Mouse (Mus musculus) fat pad, adult 2 months (tissue): Measurements from ENCODE around the gene Gxylt1.
A peak's percentile ranks its signal among the peaks of the same experiment; 100 is the strongest.
"Not testable (repeated sequence)": the region's sequence is repeated elsewhere in the genome, so short reads cannot be mapped to it uniquely, and the experiment has no call there.

Source experiments
- DNase-seq: peaks from one replicate; pipeline ENCODE4 v3.0.0-alpha.2; 2011; ENCODE audit warnings: low read depth, low spot score; ENCODE audit errors: extremely low read depth

Gxylt1 gene

DNA sequence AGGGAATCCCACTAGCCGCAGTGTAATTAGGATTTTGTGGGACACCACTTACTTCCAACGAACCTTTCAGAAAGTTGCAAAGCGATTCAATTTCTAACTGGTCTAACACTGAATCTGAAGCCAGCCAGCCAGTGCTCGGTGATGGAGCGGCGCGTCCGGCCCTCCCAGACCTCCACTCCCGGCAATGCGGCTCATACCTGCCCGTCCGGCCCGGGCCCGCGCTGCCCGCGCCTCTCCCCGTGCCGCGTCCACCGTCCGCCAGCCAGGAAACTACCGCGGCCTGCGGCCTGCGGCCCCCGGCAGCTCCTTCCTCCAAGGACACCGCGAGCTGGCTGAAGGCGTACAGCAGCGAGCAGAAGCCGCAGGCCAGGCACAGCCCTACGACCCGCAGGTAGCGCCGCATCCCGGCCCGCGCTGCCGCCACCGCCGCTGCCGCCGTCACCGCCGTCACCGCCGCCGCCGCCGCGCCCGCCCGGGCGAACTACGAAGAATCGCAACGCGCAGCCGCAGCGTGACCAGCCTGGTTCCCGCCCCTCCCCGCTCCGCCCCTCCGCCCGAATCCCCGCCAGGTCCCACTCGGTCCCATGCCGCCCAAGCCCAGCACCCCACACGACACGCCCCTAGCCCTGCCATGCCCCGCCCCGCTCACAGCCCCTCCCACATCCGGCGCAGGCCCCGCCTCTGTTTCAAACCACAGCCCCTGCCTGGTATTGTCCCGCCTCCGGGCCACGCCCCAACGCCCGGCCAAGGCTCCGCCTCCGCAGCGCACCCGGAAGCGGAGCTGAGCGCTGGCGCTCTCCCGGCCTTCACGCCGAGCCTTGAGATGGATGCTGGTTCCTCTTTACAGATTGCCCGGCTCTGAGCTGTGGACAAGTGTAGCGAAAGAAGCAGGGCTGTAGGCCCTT is at the start of gene Gxylt1:
Gene Gxylt1 (minus strand): TSS at position 501 of the 905 bp plus-strand sequence.
- peak; percentile 28 for DNase-seq

DNA sequence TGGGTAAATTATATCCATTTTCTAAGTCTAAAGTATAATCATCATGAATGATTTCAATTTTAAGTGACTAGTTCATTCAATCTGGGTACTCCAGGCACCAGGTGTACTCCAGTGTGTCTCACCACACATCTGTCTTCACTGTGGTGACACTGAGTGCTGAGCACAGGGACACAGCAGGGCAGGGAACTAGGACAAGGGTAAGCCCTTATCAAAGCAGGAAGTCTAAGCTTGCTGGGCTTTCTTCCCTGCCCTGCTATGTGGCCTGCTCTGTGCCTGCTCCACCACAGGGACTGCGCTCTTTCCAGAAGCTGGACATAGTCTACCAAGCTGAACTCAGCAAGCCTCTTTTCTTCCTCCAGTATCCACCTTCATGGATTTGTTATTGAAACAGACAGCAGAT is 43.8 kb upstream of the Gxylt1 start:
- no peak for DNase-seq

DNA sequence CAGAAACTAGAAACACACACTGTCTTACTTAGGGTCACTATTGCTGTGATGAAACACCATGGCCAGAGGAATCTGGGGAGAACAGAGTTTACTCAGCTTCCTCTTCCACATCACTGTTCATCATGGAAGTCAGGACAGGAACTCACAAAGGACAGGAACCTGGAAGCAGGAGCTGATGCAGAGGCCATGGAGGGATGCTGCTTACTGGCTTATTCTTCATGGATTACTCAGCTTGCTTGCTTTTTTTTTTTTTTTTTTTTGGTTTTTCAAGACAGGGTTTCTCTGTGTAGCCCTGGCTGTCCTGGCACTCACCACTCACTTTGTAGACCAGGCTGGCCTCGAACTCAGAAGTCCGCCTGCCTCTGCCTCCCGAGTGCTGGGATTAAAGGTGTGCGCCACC is 35.3 kb upstream of the Gxylt1 start:
- not testable (repeated sequence) for DNase-seq

DNA sequence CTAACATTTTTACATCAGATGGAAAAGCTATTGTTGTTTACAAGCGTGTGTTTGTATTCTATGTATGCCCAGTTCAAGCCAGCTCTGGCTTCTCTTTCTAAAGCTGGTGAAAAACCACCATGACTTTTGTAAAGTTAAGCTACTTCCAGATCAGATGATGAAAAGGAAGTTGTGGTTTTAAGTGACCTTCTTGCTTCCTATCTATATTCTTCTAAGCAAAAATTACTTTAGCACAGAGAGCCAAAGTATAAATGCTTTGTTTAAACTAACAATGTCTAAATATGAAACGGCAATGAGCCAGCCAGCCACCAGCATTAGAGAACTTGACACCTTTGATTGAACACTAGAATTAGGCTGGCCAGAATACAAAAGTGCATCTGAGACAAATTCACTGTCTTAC is 23.2 kb upstream of the Gxylt1 start:
- DNase-seq = no peak

DNA sequence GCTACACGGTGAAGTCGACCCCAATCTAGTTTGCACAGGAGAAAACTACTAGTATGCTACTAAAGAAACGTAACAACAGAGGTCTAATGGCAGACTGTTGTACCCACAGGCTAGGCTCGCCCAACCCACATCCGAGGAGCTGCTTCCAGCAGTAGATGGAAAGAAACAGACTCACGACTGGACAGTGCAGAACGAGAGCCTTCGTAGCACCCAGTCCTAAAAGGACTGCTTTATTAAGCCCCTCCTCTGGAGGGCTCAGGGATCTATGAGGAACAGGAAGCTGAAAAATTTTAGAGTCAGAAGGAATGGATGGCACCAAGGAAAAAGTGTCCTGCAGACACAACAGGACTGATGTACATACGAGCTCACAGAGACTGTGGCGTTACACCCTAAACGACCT is 19.5 kb upstream of the Gxylt1 start:
- DNase-seq = no peak

DNA sequence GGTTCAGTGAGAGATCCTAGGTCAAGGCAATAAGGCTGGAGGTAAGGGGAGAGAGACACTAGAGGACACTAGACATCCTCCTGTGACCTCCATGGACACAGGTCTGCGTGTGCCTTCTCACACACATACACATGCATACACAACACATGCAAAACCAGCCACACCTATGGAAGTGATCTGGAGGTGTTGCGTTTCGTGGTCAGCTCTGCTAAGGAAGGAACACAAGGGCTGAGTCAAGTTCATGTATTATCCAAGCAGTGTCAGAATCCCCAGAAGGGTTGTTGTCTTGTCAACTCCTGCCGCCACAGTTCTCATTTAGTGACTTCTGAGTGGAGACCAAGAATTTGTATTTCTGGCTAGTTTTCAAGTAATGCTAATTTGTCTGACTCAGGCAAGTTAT is 13.3 kb upstream of the Gxylt1 start:
- no peak for DNase-seq

DNA sequence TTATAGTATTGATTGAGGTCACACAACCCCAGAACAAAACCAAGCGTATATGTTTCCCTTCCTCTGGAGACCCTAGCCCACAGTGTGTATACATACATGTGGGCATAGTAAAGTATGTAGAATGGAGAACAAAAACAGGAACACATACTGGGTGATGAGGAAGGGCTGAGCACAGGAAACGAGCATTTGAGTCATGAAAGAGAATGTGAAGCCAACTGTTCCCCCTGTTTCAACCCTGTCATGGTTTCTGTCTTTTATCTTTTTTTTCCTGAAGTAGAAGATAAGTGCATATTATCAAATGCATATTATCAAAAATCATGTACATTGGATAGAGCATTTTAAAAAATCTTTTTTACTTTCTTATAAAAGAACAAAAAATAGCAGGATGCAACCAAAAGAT is 12.6 kb upstream of the Gxylt1 start:
- no peak for DNase-seq

DNA sequence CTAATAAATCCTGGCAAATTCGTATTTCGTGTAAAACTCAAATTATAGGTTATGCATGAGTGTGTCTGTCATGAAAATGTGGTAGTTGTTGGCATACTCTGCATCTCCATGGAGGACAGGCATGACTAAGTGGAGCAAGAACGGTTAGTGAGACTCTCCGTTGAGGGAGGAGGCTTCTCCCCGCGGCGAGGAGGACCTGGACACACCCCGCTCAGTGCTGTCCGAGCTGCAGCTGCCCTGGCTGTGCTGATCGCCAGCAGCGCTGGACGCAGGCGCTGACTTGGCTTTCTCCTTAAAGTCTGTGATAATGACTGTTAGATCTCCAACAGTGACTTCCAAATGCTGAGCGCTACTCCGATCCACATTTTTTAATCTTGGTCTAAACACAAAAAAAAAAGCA is 10.3 kb upstream of the Gxylt1 start:
- DNase-seq = no peak

DNA sequence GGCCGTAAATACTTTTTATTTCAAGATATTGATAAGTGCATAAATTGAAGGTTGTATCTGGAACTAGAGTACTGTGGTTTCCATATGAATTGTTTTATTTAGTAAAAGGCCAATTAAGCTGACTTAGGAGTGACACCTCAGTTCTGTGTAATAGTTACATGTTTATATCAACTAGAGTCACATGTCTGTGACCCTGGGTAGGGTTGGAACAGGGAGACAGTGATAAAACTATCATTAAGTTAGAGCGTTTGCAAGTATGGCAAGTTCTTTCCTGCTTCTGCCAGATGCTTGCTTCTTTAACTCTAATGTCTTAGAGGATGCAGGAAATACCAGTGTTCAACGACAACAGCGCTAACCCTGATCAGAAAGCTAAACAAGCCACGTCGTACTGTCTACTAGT is 9.3 kb upstream of the Gxylt1 start:
- DNase-seq = no peak

DNA sequence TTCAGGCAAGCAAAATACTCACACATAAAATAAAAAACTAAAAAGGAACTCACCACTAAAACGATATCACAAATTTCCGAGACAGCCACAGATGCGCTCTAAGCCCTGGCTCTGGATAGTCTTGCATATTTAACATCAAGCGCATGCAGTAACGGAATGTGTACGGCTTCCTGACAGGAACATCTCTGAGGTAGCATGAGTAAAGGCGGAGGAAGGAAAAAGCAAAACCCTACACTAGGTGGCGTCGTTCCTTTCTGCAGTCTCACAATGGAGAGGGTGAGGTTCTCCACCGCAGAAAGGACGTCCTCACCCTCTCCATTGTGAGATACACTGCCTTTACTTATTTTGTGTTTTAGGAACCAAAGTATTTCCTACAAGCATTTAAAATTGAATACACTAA is 8.4 kb upstream of the Gxylt1 start:
- DNase-seq = no peak

DNA sequence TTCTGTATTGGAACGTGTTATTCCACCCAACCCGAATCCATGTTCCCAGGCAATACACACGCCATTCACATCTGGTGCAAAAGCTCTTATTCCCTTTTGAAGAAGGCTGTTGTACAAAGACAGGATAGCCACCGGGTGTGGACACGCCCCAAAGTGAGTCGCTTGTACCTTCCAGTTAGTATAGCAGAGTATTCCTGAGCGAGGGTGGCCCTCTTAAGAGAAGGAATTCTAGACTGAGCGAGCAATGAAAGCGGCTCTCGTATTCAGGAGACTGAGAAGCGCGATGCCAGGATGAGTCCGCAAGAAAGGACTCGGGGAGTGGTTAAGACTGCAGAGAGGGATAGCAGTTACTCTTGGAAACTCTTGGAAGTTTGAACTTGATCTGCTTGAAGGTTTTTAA is 1.3 kb upstream of the Gxylt1 start:
- DNase-seq = no peak

DNA sequence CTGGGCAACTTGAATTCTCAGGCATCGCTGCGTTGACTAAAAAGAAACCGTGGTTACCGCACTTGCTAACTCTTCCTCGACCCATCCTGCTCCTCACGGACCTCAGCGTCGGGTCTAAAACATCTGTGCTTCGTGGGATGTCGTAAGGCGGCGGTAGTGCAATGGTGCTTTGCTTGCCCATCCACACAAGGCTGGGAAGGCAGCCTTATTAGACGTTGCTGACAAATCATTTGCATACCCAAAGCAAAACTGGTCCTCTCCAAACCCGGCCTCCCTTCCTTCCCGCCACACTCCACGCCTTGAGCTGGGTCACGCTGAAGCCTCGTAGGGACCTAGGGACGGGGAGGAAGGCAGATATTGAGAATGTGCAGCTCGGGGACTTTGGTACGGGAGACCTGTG is 644 bp upstream of the Gxylt1 start:
- DNase-seq = no peak

DNA sequence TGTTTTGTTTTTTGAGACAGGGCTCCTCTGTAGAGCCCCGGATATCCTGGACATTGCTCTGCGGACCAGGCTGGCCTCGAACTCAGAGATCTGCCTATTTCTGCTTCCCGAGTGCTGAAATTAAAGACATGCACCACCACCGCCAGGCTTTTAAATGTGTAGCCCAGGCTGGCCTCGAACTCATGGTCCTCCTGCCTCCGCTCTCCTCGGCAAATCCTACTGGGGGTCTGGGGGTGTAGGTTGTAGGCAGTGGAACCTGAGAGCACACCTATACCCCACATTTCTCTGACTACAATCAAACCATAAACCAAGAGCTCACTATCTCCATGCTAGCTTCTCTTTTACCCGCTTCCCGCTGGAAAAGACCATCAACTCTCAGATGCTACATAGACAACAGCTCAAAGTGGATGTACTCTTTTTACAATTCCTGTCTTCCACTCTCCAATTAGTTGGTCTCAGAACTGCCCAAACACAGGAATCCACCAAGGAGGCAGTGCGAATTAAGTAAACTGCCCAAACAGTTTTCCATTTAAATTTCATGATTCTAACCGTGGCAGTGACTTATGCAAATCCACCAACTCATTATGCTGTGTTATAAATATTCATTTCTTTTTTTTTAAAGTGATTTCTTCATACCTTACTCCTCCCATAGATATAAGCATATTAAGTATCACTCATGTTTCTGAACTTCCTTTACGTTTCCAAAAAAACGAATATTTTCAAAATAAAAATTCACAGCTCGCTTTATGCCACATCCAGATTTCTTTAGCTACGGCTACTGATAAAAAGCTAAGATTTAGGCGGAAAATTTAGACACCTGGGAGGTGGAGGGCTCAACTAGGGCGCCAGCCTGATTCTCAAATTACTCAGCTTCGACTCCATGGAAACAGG is 946 bp downstream of the Gxylt1 start:
- DNase-seq = no peak

DNA sequence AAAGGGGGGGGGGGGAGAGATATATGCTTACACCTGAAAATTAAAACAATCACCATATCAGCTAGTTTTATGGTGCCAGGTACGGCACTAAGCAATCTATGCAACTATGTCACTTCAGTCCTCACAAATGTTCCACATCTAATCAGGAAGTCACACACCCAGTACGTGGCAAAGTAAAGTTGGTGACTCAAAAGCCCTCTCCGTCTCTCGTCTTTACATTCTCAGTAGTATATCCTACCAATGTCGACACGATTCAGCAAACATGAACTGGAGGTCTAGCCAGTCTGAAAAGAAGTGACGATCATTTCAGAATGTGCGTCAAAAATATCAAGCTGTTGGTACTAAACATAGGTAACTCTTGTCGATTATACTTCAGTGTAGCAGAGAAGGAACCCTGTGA is 2.0 kb downstream of the Gxylt1 start:
- DNase-seq = no peak

DNA sequence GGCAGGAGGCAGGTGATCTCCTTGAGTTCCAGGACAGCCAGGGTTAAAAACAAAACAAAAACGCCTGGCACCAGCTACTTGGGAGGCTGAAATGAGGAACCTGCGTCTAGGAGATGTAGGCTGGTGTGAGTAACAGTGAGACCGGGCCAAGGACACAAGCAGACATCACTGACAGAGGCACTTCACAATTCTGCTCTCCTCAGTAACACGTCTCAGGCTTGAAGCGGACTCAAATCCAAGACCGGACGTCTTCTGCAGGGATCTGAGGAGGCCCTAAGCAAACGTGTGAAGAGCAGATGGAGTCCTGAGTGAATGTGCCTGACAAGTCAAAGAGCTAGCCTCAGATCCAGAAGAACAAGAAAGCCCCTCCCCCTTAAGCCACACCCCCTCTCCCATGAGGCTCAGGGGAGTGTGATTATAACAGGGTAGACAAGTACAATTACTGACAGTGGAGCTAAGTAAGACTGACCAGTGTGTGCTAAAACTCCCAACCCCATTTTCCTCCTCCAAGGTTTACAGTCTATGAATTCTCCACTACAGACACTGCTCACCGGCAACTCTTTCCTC is 4.6 kb downstream of the Gxylt1 start:
- no peak for DNase-seq

DNA sequence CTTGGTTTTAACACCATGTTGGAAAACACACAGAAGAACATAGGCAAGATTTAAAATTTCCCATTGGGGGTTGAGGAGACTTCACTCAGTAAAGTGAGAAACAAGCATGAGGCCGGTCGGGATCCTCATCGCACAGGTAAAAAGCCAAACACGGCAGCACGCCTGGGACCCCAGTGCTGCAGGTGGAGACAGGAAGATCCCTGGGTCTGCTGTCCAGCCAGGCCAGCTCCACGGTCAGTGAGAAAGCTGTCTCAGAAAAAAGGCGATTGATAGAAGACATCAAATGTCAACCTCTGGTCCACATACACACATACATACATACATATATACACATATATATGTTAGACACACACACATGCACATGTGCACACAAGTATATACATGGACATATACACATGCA is 5.4 kb downstream of the Gxylt1 start:
- no peak for DNase-seq

DNA sequence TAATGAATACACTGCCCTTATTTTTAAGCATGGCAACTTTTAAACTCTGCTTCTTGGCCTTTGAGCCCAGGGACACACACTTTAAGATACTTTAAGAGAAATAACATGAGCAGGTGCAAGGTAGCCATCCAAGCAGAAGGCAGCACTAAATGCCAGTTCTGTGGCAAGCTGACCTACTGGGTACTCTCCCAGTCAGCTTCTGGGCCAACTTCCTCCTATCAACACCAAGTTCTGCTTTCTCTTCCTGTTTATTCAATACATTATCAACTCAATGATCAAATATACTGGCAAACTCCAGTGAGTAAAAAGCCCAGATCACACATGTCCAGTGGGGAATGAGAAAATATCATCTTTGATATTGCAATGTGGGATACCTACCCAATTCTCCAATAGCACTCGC is 7.0 kb downstream of the Gxylt1 start:
- no peak for DNase-seq

DNA sequence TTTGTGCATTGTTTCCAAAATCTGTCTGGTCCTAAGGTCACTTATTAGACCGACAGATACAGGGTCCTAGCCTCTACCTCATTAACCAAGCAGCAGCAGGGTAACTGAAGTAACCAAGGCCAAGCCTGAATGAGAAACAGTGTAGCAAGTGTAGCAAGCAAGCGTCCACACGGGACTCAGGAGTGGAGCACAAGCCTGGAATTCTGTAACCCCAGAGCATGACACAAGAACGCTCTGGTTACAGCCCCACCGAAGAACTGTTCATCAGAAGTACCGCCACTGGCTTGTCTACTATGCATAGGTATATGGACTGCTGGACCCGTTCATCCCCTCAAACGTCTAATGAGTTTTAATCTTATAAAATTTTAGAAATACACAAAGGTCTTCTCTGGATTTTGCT is 7.5 kb downstream of the Gxylt1 start:
- DNase-seq = no peak

DNA sequence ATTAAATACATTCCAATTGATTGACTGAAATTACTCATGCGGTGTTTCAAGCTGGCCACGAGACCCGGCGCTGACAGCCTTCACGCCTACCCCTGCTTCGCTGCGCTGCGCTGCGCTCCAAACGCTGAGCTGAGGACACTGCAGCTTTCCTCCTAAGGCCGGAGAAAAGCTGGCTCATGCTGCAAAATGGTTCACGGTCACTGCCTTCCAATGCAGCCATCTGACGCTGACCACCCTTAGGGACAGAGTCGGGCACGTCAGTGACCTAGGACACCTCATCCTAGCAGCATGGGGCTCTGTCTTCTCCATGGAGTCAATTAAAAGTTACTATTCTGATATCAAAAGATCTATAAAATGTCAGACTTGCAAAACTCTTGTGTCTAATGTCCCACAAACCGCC is 8.6 kb downstream of the Gxylt1 start:
- DNase-seq = no peak

DNA sequence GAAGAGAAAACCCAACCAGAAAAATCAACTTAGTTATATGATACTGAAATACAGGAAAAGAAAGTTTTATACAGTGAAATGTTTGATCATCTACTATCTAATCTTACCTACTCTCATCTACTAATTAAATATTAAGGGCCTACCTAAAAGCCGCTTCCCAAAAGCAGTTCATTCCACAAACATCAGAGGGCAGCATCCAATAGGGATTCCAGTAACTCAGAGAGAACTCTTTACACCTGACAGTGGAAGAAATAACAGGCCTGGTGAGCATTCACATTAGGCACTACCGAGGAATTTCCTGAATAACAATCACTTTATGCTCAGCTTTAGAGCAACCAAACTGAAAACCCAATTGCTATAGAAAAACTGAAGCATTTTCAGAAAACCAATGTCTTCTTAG is 9.3 kb downstream of the Gxylt1 start:
- DNase-seq = no peak

DNA sequence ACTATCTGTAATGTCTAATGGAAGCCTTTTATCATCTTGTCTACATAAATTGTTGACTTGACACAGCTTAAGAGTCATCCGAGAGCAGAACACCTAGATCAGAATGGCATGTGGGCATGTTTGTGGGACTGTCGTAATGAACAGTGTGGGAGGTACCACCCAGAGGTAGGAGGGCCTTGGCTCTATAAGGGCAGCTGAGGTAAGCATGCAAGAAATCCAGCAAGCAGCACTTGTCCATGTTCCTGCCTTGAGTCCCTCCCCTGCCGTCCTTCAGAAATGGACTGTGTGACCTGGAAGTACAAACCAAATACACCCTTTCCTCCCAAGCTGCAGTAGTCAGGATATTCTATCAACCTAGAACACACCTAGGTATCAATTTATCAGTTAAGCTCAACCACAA is 9.7 kb downstream of the Gxylt1 start:
- peak; percentile 26 for DNase-seq

DNA sequence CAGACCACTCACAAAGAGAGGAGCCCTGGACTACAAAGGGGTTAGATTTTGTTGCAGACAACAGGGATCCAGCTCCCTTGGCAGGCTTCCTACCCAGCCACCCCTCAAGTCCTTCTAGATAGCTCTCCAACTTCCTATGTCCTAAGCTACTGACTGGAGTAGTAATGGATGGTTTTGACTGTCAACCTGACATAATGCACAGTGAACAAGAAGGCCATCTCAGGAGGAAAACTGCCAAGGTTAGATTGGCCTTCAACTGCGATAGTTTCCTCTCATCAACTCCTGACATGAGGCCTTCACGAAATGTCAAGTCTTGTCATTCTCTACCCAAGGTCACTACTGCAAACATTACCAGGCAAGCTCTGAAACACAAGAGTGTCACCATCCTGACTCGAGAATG is 10.8 kb downstream of the Gxylt1 start:
- DNase-seq = no peak
